Mouse (Mus musculus) left cerebral cortex, adult 18-20 months (tissue): Measurements from ENCODE around the gene Tas2r126. TPM values are rescaled to one million over a fixed set of nuclear protein-coding genes. Genes with fewer than 3 reads are reported as not detected.
"Not testable (repeated sequence)": the region's sequence is repeated elsewhere in the genome, so short reads cannot be mapped to it uniquely, and the experiment has no call there.

Source experiments
- DNase-seq, 2 experiments: peaks; one replicate each; pipeline ENCODE4 v3.0.0; 2021 to 2022; ENCODE audit warnings: low spot score in 2 of 2, mixed read lengths in 1 of 2
- long read RNA-seq, 2 experiments: library from polyadenylated mRNA; stranded (forward); transcript quantifications; one replicate each; pipeline ENCODE4 v2.0.0; 2021
- total RNA-seq, 2 experiments: library from RNA; stranded (reverse); gene quantifications; 2 replicates each; pipeline ENCODE4 v1.2.3; 2021

Gene Tas2r126
- total RNA-seq, result not detected
- long read RNA-seq, experiment 1, result 0 reads
- long read RNA-seq, experiment 2, result 0 reads

DNA sequence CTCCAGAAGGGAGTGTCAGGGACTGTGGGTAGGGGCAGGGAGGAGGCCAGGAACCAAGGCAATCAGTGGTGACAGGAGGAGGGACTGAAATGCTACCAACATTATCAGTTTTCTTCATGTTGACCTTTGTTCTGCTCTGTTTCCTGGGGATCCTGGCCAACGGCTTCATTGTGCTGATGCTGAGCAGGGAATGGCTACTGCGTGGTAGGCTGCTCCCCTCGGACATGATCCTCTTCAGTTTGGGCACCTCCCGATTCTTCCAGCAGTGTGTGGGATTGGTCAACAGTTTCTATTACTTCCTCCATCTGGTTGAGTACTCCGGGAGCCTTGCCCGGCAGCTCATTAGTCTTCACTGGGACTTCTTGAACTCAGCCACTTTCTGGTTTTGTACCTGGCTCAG lies at the start of gene Tas2r126:
TSS of gene Tas2r126 (plus strand) at position 90 of the 400 bp plus-strand sequence.
- DNase-seq, result no peak

DNA sequence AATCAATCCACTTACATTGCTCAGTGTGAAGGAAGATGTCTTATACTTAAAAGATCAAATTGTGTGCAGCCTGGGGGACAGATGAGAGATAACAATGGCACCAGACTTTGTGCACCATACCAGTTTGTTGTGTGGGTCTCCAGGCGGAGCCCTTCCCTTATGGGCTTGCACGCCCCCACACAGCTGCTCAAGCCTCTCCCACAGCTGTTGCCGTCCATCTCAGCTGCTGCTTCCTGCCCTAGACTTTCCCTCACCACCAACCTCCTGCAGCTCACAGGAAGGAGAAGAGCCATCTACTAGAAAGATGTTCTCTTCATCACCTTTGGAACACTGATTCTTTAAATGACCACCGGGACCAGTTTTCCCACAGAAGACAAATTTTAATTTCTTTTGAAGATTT lies 48.7 kb upstream of the Tas2r126 start:
- DNase-seq, result peak; percentile 44 to 53

DNA sequence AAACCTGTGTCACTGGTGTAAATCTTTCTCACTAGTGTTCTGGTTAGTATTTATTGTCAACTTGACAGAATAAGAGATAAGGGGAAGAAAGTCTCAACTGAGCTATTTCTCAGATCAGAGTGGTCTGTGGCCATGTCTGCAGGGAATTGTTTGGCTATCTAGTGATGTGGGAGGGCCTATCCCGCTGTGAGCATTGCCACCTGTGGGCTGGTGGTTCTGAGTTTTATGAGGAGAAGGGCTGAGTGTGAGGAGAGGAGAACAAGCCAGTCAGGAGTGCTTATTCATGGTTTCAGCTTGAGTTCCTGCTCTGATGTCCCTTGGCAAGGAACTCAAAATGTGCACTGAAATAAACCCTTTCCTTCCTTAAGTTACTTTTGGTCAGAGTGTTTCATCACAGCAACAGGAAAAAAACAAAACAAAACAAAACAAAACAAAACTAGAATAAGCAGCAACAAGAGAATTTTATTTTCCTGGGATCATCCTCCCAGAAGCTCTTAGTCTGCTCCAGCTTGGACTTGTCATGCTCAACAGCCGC lies 42.5 kb upstream of the Tas2r126 start:
- no peak for DNase-seq

DNA sequence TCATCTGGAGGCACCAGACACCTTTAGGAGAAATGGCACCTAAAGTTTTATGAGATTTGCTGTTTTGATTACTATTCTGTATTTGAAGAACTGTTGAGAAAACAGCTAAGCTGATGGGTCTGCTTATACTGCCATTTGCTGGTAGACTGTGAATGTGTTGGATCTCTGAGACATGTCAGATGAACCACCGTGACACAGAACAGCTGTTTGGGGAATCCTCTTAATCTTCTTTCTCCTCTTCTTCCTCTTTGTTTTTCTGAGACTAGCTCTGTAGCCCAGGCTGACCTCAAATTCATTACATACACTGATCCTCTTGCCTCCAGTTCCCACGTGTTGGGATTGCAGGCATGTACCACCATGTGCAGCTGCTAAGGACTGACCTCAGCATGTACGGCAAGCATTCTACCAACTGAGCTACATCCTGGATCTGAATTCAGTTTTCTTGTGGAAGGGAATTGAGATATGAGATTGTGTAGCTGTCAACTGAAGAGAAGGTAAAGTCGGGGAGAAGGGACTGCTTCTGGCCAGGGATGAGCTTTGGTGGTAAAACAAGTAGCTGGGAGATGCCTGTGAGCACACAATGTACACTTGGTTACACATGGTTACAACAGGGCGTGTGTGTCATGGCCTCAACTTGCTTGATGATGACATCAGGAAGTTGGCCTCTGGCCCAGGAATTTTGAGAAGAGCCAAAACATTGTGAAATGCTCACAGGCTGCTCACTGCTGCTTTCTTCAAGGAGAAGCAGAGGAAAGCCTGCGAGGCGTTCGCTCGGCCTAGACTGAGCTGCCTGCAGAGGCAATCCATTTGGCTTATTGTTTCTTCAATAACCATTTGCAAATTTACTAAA lies 38.1 kb upstream of the Tas2r126 start:
- no peak for DNase-seq

- no peak for DNase-seq
These were observed 37.2 kb upstream of the Tas2r126 start for GRCm38 (mm10) chr6:42397041-42397657.

- no peak for DNase-seq
These were observed 36.0 kb upstream of the Tas2r126 start for GRCm38 (mm10) chr6:42398285-42398684.

DNA sequence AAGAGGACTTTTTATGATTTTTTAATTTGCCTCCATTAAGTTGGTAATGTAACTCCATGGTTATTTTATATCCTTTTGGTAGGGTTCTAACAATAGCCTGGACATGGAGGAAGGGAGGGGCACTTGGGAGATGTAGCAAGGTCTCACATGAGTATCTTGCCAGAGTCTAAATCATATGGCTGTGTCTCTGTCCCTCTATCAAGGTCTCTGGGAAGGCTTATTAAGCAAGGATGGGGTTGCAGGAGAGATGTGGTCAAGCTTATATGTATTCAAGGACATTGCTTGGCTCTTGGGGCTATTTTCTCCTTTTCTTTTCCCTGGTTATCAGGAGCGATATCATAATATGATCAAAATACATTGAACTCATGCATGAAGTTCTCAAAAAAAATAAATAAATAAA lies 35.3 kb upstream of the Tas2r126 start:
- DNase-seq, result no peak

- no peak for DNase-seq
These were observed 34.4 kb upstream of the Tas2r126 start, which contains the start of gene Tas2r143 for GRCm38 (mm10) chr6:42399938-42400337. Gene Tas2r143, plus strand, starts transcription at chr6:42400238.

DNA sequence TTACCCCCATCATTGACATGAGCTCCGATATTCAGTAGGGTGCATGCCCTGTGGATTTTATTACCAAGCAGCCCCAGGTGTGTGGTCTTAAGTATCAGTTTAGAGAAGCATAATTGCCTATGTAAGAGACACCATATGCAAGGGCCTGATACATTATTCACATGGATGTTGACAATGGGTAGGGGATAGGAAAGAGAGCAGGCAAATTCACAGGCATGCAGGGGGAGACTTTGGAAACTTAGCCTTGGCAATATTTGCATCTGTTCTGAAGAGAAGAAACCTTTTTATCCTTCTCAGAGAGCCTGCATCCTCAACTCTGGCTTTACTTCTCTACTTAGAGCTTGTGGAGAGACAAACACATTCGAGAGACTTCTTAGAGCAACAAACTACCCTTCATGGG lies 29.2 kb upstream of the Tas2r126 start, which contains the start of gene Tas2r135:
TSS of gene Tas2r135 (plus strand) at position 301 of the 400 bp plus-strand sequence.
- DNase-seq, result no peak

GRCm38 (mm10) chr6:42419443-42419842 lies 14.9 kb upstream of the Tas2r126 start:
- DNase-seq, result no peak

DNA sequence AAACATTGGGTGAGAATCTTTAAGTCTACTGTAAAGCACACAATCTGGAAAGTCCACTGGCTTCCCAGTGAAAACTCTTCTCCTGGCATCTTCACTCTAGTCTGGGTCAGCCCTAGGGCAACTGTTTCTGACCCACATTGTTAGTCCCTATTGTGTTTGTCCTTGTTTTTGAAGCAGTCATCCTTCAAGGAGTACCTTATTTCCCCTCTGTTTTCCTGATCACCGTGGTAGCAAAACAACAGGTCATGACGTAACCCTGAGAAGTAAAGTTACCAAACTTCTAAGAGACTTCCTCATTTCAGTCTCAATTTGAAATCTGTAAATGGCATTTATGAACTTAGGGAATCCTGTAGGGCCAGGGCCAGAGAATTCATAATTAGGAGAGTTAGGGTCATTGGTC lies 12.9 kb upstream of the Tas2r126 start:
- no peak for DNase-seq

- DNase-seq, result no peak
These were observed 9.9 kb upstream of the Tas2r126 start for GRCm38 (mm10) chr6:42424472-42424871.

- DNase-seq, result no peak
These were observed 8.0 kb upstream of the Tas2r126 start for GRCm38 (mm10) chr6:42426337-42426736.

DNA sequence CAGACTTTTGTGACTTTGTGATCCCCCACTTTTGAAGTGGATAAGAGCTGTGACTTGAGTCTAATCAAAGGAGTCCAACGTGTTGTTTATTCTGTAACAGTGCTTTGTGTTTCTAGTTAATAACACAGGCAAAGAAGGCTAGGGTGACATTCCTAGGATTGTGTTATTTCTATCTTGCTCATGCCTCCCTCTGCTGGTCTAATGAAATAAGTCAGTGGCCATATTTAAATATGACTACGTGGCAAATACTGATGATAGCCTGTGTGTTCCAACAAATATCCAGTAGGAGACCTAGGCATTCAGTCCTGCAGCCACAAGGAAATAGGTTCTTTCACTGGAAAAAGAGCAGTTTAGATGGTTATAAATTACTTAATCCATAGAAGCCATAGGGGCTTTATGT lies 781 bp upstream of the Tas2r126 start:
- DNase-seq, result no peak

- no peak for DNase-seq
These were observed 1.2 kb downstream of the Tas2r126 start for GRCm38 (mm10) chr6:42435490-42435889.

DNA sequence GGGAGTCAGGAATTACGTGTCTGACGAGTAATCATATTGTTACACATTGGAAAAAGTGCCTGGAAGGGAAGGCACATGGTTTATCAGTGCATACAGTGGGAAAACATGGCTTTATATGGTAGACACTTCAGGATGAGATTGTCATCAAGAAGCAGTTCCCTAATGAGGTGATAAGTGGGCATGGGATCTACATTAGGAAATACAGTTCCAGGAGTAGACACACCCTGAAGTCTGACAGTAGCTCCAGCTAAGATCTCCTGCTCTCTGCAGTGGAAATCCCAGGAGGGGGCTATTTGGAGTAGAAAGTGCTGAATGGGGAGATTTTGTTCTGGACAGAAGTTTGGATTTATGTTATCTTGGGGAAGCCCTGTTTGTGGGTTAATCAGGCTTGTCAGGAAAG lies 7.1 kb downstream of the Tas2r126 start:
- DNase-seq, result no peak

GRCm38 (mm10) chr6:42444491-42444890 lies 10.2 kb downstream of the Tas2r126 start:
- DNase-seq, result no peak

DNA sequence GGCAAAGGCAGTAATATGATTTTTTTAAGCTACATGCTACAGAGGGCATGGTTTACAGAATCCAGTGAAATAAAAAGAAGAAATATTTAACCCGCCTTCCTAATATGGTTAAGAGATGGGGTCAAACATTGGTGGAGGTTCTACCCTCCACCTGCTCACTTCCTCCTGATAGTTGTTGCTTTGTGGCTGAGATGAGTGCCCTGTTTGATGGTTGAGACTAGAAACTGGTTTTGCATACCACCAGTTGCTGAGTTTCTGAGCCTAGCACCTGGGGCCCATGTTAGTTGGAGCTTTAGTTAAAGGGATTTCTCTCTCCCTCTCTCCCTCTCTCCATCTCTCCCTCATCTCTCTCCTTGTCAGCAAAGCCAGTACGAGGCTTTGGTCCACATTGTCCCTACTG lies 13.0 kb downstream of the Tas2r126 start:
- DNase-seq, result no peak

- no peak for DNase-seq
These were observed 30.8 kb downstream of the Tas2r126 start, which contains the start of gene Olfr458 for GRCm38 (mm10) chr6:42465096-42465495. Gene Olfr458, minus strand, starts transcription at chr6:42465196.

GRCm38 (mm10) chr6:42470542-42470941 lies 36.2 kb downstream of the Tas2r126 start:
- no peak for DNase-seq

DNA sequence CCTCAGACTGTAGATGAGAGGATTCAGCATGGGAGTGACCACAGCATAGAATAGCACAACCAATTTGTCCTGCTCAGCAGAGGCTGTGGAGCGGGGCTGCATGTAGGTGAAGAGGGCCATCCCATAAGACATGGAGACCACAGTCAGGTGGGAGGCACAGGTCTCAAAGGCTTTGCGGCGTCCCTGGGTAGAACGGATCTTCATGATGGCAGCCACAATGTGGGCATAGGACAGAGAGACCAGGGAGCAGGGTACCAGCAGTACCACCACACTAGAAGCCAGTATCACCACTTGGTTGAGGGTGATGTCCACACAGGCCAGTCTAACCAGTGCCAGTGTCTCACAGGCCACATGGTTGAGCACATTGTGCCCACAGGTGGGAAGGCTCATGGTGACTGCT lies 37.0 kb downstream of the Tas2r126 start:
- not testable (repeated sequence) for DNase-seq

- no peak for DNase-seq
These were observed 41.9 kb downstream of the Tas2r126 start, which contains the start of gene Olfr457 for GRCm38 (mm10) chr6:42476235-42476634. Gene Olfr457, minus strand, starts transcription at chr6:42476335.
